Mouse (Mus musculus) intestine, postnatal 0 days (tissue): ENCODE data around the gene Tnnt3. TPM values are rescaled to one million over a fixed set of nuclear protein-coding genes. Genes with fewer than 3 reads are reported as not detected.

ENCODE experiments used
- ATAC-seq: fragments of 200-750 bp; cut with Nextera tagmentation; 2 replicates; pipeline ENCODE4 v1.8.0; 2017; ENCODE audit warnings: mild to moderate bottlenecking, moderate TSS enrichment, moderate library complexity
- H3K27ac ChIP-seq: fragments of 300-500 bp; sonication (generic); 2 replicates; pipeline ENCODE4 v1.5.1; 2014; ENCODE audit warnings: mild to moderate bottlenecking, low read depth, low read length, moderate library complexity
- H3K27me3 ChIP-seq: fragments of 300-500 bp; sonication (generic); replicated peaks from 2 replicates; pipeline ENCODE4 v1.6.1; 2014; ENCODE audit warnings: low read length, mixed read lengths; ENCODE audit not compliant: control insufficient read depth, insufficient read depth
- H3K36me3 ChIP-seq: fragments of 300-500 bp; sonication (generic); 2 replicates; pipeline ENCODE4 v1.6.1; 2014; ENCODE audit warnings: mild to moderate bottlenecking, moderate library complexity; ENCODE audit not compliant: control insufficient read depth, insufficient read depth
- H3K4me1 ChIP-seq: fragments of 300-500 bp; sonication (generic); replicated peaks from 2 replicates; pipeline ENCODE4 v1.6.1; 2014; ENCODE audit warnings: antibody characterized with exemption, low read length, mixed read lengths; ENCODE audit not compliant: control insufficient read depth, insufficient read depth
- H3K4me2 ChIP-seq: fragments of 300-500 bp; sonication (generic); replicated peaks from 2 replicates; pipeline ENCODE4 v1.6.1; 2014; ENCODE audit warnings: low read depth, mild to moderate bottlenecking, moderate library complexity
- H3K4me3 ChIP-seq: fragments of 300-500 bp; sonication (generic); 2 replicates; pipeline ENCODE4 v1.5.1; 2014; ENCODE audit warnings: low read depth, low read length
- H3K9ac ChIP-seq: fragments of 300-500 bp; sonication (generic); 2 replicates; pipeline ENCODE4 v1.6.1; 2014; ENCODE audit warnings: mild to moderate bottlenecking, low read depth, low read length
- H3K9me3 ChIP-seq: fragments of 300-500 bp; sonication (generic); 2 replicates; pipeline ENCODE4 v1.6.1; 2016; ENCODE audit warnings: mixed run types; ENCODE audit not compliant: control insufficient read depth
- CTCF ChIP-seq: sonication (generic); IDR thresholded peaks from 2 replicates; pipeline ENCODE4 v1.5.1; 2016; ENCODE audit warnings: low read depth, mild to moderate bottlenecking, control low read depth, antibody characterized with exemption, moderate library complexity
- WGBS: fragments of 180-500 bp; shearing (Covaris S2); extraction: QIAGEN DNeasy Blood & Tissue Kit; methylation state at CpG from one replicate; pipeline ENCODE4 v1.1.7; 2014; 5-methylcytosine and 5-hydroxymethylcytosine counted together
- polyA plus RNA-seq: library from polyadenylated mRNA; unstranded; fragments of >200 nt; fragmentation: Nextera tagmentation; extraction: Ambion mirVana; gene quantifications from 2 replicates; pipeline ENCODE4 v1.2.1, GENCODE M21; 2015

The Tnnt3 gene
- polyA plus RNA-seq, 1 experiment from 2014 or later, result 3.0 TPM

- Histone ChIP-seq H3K27ac (no peak overlapping the region), H3K4me1 (peaks cover 15% of the 10 kb centered on the region), H3K9me3 (no peaks in the 10 kb centered on the region), H3K9ac (no peak overlapping the region), H3K4me2 (no peak overlapping the region), H3K4me3 (no peak overlapping the region), H3K36me3 (no peaks in the 10 kb centered on the region), H3K27me3 (no peaks in the 10 kb centered on the region)
- TF ChIP-seq CTCF, result peak; percentile 54
- 86% methylated on average over 8 of the region's 8 CpGs for WGBS
- ATAC-seq, result no peak
These were observed 56.9 kb downstream of the Tnnt3 start for GRCm38 (mm10) chr7:142555366-142556088.

- Histone ChIP-seq H3K27ac (no peak overlapping the region), H3K4me2 (no peak overlapping the region), H3K4me1 (peaks cover 15% of the 10 kb centered on the region), H3K9me3 (no peaks in the 10 kb centered on the region), H3K9ac (no peak overlapping the region), H3K36me3 (no peaks in the 10 kb centered on the region), H3K27me3 (no peaks in the 10 kb centered on the region), H3K4me3 (no peak overlapping the region)
- ATAC-seq, result no peak
- TF ChIP-seq CTCF, result no peak
- 47% methylated on average over 2 of the region's 2 CpGs for WGBS
These were observed 57.4 kb downstream of the Tnnt3 start for GRCm38 (mm10) chr7:142556089-142556476.

GRCm38 (mm10) chr7:142557696-142558095 lies 59.1 kb downstream of the Tnnt3 start:
- ATAC-seq, result no peak
- WGBS, result 37% methylated on average over 6 of the region's 6 CpGs
- Histone ChIP-seq H3K27me3 (no peaks in the 10 kb centered on the region), H3K9ac (no peak overlapping the region), H3K9me3 (no peaks in the 10 kb centered on the region), H3K4me3 (no peak overlapping the region), H3K4me1 (peaks cover 21% of the 10 kb centered on the region), H3K36me3 (no peaks in the 10 kb centered on the region), H3K27ac (no peak overlapping the region), H3K4me2 (no peak overlapping the region)
- no peak for TF ChIP-seq CTCF

GRCm38 (mm10) chr7:142558511-142559146 lies 60.0 kb downstream of the Tnnt3 start:
- Histone ChIP-seq H3K9me3 (no peaks in the 10 kb centered on the region), H3K4me3 (no peak overlapping the region), H3K4me1 (peaks cover 23% of the 10 kb centered on the region), H3K4me2 (no peak overlapping the region), H3K9ac (no peak overlapping the region), H3K27me3 (no peaks in the 10 kb centered on the region), H3K36me3 (no peaks in the 10 kb centered on the region), H3K27ac (no peak overlapping the region)
- WGBS, result 80% methylated on average over 9 of the region's 9 CpGs
- no peak for TF ChIP-seq CTCF
- ATAC-seq, result no peak

- WGBS, result 63% methylated on average over 5 of the region's 5 CpGs
- Histone ChIP-seq H3K36me3 (no peaks in the 10 kb centered on the region), H3K4me1 (peaks cover 16% of the 10 kb centered on the region), H3K4me3 (no peak overlapping the region), H3K9ac (no peak overlapping the region), H3K27ac (no peak overlapping the region), H3K27me3 (no peaks in the 10 kb centered on the region), H3K9me3 (no peaks in the 10 kb centered on the region), H3K4me2 (no peak overlapping the region)
- ATAC-seq, result no peak
- no peak for TF ChIP-seq CTCF
These were observed 61.1 kb downstream of the Tnnt3 start for GRCm38 (mm10) chr7:142559651-142560175.

- Histone ChIP-seq H3K36me3 (no peaks in the 10 kb centered on the region), H3K9ac (no peak overlapping the region), H3K4me2 (no peak overlapping the region), H3K27ac (no peak overlapping the region), H3K4me3 (no peak overlapping the region), H3K9me3 (no peaks in the 10 kb centered on the region), H3K27me3 (no peaks in the 10 kb centered on the region), H3K4me1 (peaks cover 18% of the 10 kb centered on the region)
- 22% methylated on average over 18 of the region's 18 CpGs for WGBS
- ATAC-seq, result peak; percentile 43
- TF ChIP-seq CTCF, result no peak
These were observed 62.6 kb downstream of the Tnnt3 start for GRCm38 (mm10) chr7:142560942-142561855.
